Mouse (Mus musculus): ENCODE results near the gene Abcg1.
A peak's percentile ranks its signal among the peaks of the same experiment; 100 is the strongest.

GRCm38 (mm10) chr17:31057151-31057890 lies at the start of gene Abcg1:
- TF ChIP-seq CTCF (IDR thresholded peaks at IDR 0.05; ENCODE audit: extremely low read depth, insufficient read length, insufficient replicate concordance, low read depth, low read length): peak; percentile 14; the same call in 1 of the 2 replicates
- TF ChIP-seq POLR2A (IDR thresholded peaks at IDR 0.05; ENCODE audit: low read depth, low read length): no peak
